Mouse (Mus musculus) cerebellum, adult 2 months (tissue): ENCODE measurements around the gene Rnf2.

Experiments
- CTCF ChIP-seq: fragments of 200-500 bp; IDR thresholded peaks from 2 replicates; pipeline ENCODE4 v1.5.1; 2011; ENCODE audit warnings: low read depth, mild to moderate bottlenecking, control low read depth, low read length, moderate library complexity, borderline replicate concordance; ENCODE audit not compliant: insufficient read depth
- POLR2A ChIP-seq: fragments of 200-500 bp; IDR thresholded peaks from 2 replicates; pipeline ENCODE4 v1.6.1; 2011; ENCODE audit warnings: low read length, control low read depth, borderline replicate concordance; ENCODE audit not compliant: insufficient read depth

- TF ChIP-seq POLR2A = no peak
- TF ChIP-seq CTCF = no peak
Measured at GRCm38 (mm10) chr1:151510811-151511210, 10.1 kb upstream of the Rnf2 start.
